Mouse (Mus musculus) liver, adult 2 months (tissue): ENCODE data around the gene Selenoh. TPM values are rescaled to one million over a fixed set of nuclear protein-coding genes. Genes with fewer than 3 reads are reported as not detected.
A peak's percentile ranks its signal among the peaks of the same experiment; 100 is the strongest.

ENCODE experiments used
- DNase-seq: peaks from one replicate; pipeline ENCODE4 v3.0.0-alpha.2; 2011; ENCODE audit warnings: low read depth, low spot score; ENCODE audit errors: extremely low read depth
- H3K27ac ChIP-seq: fragments of 200-500 bp; replicated peaks from 2 replicates; pipeline ENCODE4 v1.5.1; 2012; ENCODE audit warnings: low read depth, mild to moderate bottlenecking, control low read depth, inconsistent platforms, low read length; ENCODE audit not compliant: insufficient read depth
- H3K27me3 ChIP-seq: fragments of 200-500 bp; 2 replicates; pipeline ENCODE4 v1.6.1; 2012; ENCODE audit warnings: mild to moderate bottlenecking, moderate library complexity, low read length, inconsistent platforms; ENCODE audit not compliant: control insufficient read depth, insufficient read depth
- H3K36me3 ChIP-seq: fragments of 200-500 bp; 2 replicates; pipeline ENCODE4 v1.6.1; 2012; ENCODE audit warnings: low read length, inconsistent platforms; ENCODE audit not compliant: control insufficient read depth, insufficient read depth
- H3K4me1 ChIP-seq: fragments of 200-500 bp; 2 replicates; pipeline ENCODE4 v1.6.1; 2011; ENCODE audit warnings: low read length; ENCODE audit not compliant: control insufficient read depth, insufficient read depth
- H3K4me3 ChIP-seq: fragments of 200-500 bp; 2 replicates; pipeline ENCODE4 v1.5.1; 2011; ENCODE audit warnings: low read depth, mild to moderate bottlenecking, control low read depth, low read length, moderate library complexity; ENCODE audit not compliant: insufficient read depth
- H3K79me2 ChIP-seq: fragments of 200-500 bp; 2 replicates; pipeline ENCODE4 v1.6.1; 2012; ENCODE audit warnings: inconsistent platforms, mild to moderate bottlenecking, low read length, moderate library complexity; ENCODE audit not compliant: control insufficient read depth, insufficient read depth
- H3K9ac ChIP-seq: fragments of 200-500 bp; 2 replicates; pipeline ENCODE4 v1.6.1; 2012; ENCODE audit warnings: low read depth, mild to moderate bottlenecking, control low read depth, inconsistent platforms, low read length
- CTCF ChIP-seq: fragments of 200-500 bp; IDR thresholded peaks from 2 replicates; pipeline ENCODE4 v1.5.1; 2011; ENCODE audit warnings: low read depth, low read length, control low read depth
- POLR2A ChIP-seq: fragments of 200-500 bp; IDR thresholded peaks from 2 replicates; pipeline ENCODE4 v1.6.1; 2011; ENCODE audit warnings: low read length, control low read depth; ENCODE audit not compliant: insufficient read depth; ENCODE audit errors: extremely low read depth
- WGBS: fragments of 180-500 bp; shearing (Covaris S2); methylation state at CpG from one replicate; pipeline ENCODE4 v1.1.7; 2018; 5-methylcytosine and 5-hydroxymethylcytosine counted together
- polyA plus RNA-seq: library from polyadenylated mRNA; depleted of rRNA; stranded (reverse); fragments of >200 nt; gene quantifications from 2 replicates; pipeline ENCODE4 v1.2.3, GENCODE M21; 2012
- total RNA-seq: library from RNA; depleted of rRNA; stranded (reverse); fragments of >200 nt; gene quantifications from 2 replicates; pipeline ENCODE4 v1.2.3, GENCODE M21; 2014

The Selenoh gene
- total and polyA plus RNA-seq, 2 experiments, result 19.6 to 27.3 TPM

DNA sequence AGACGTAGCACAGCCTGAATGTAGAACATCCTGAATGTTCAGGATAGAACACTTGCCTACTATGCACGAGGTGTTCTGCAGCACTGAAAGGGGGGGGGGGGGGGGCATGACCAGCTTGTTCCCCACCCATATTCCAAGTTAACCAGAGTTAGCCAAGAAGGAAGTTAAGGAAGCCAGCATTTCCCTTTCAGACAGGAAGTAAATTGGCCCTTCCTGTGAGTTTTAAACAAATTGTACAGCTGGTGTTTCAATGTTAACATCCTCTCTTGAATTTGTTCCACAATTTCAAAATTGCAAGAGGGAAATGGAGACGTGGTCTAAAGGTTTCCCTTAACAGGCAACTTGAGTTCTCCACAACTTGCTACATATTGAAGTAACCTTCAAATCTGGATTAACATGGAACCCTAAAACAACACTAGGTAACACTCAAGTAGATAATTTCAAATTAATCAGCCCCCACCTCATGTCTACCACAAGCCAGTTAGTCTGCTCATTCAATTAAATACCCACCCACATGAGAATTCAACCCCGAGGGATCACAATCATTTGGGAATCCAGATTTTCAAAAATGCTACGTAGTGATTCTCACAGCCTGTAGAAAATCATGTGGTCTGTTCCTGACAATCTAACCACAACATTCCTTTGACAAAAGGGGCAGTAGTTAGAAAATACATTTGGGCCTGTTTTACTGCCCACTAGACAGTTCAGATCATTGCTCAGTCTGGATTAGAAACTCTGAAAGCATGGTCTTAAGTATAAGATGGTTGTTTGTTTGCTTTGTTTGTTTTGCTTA lies 31.9 kb downstream of the Selenoh start:
- peak; percentile 46 for DNase-seq
- Histone ChIP-seq H3K27me3 (no peaks in the 10 kb centered on the region), H3K9ac (no peak overlapping the region), H3K79me2 (peaks cover 40% of the 10 kb centered on the region; the same call in 1 of the 2 replicates), H3K27ac (peak overlapping the region; percentile 49; the same call in 1 of the 2 replicates), H3K4me1 (peaks cover 50% of the 10 kb centered on the region), H3K36me3 (peaks cover 3% of the 10 kb centered on the region; the same call in 1 of the 2 replicates), H3K4me3 (no peak overlapping the region)
- 38% methylated on average over 5 of the region's 5 CpGs for WGBS
- no peak for TF ChIP-seq POLR2A
- TF ChIP-seq CTCF, result no peak

- no peak overlapping the region for H3K4me3 ChIP-seq
- no peak for DNase-seq
- peaks cover 48% of the 10 kb centered on the region for H3K4me1 ChIP-seq
Observed at GRCm38 (mm10) chr2:84637452-84638165, 33.0 kb downstream of the Selenoh start.

DNA sequence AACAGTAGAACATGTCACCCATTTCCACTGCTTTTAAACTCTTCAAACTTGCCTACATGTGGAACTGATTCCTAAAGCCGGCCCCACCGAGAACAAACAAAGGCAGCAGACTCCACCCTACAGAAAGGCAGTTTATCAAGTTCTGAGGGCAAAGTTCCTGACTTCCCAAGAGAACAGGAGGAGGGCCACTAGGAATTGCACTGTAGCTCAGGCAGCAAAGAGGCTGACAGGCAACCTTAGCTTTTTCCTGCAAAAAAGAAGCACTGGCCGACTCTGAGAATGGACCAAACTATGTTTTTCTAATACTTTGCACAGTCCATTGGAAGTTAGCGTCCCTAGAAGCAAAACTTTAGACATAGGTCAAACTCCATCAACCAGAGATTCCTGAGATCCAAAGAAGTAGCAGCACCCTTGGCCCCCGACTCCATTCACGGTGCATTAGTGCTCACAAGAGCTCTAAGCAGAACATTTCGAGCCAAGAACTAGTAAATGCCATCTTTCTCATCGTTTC lies 34.3 kb downstream of the Selenoh start:
- 0 out of 2 replicates have a peak, but pooled peaks cover 2% of the 10 kb centered on the region for H3K36me3 ChIP-seq
- peak overlapping the region; percentile 96 for H3K27ac ChIP-seq
- DNase-seq, result peak; percentile 88
- TF ChIP-seq POLR2A (no peak), CTCF (no peak)
- 4% methylated on average over 8 of the region's 8 CpGs for WGBS
- no peak overlapping the region for H3K4me3 ChIP-seq
- peaks cover 51% of the 10 kb centered on the region for H3K4me1 ChIP-seq
- no peaks in the 10 kb centered on the region for H3K27me3 ChIP-seq
- peaks cover 43% of the 10 kb centered on the region; the same call in 1 of the 2 replicates for H3K79me2 ChIP-seq
- peak overlapping the region; percentile 56; the same call in 1 of the 2 replicates for H3K9ac ChIP-seq

More at GRCm38 (mm10) chr2:84637452-84638165, 33.0 kb downstream of the Selenoh start:
- TF ChIP-seq CTCF, result no peak
- TF ChIP-seq POLR2A, result no peak
- Histone ChIP-seq H3K9ac (no peak overlapping the region; the same call in 1 of the 2 replicates), H3K27ac (peak overlapping the region; percentile 76), H3K36me3 (peaks cover 3% of the 10 kb centered on the region; the same call in 1 of the 2 replicates), H3K79me2 (peaks cover 41% of the 10 kb centered on the region; the same call in 1 of the 2 replicates), H3K27me3 (no peaks in the 10 kb centered on the region)
- WGBS, result 21% methylated on average over 7 of the region's 7 CpGs

DNA sequence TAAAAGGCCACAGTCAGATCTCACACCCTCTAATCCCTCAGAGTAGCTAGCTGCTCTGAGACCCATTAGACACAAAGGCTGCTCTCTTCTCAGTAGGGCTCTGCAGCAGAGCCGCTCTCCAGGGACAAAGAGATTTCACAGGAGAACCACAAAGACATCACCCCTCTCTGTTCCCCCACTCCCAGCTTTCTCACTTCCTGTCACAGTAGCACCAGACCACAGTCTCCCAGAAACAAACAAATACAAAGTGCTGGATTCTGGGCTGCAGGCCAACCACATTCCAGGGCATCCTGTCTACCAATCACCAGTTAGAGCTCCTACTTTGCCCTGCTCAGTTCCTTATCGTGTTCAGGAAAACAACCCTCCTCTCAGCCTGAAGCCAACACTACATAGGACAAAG lies 35.0 kb downstream of the Selenoh start:
- Histone ChIP-seq H3K27ac (peak overlapping the region; percentile 99), H3K4me1 (peaks cover 48% of the 10 kb centered on the region), H3K79me2 (peaks cover 42% of the 10 kb centered on the region; the same call in 1 of the 2 replicates), H3K4me3 (no peak overlapping the region), H3K9ac (peak overlapping the region; percentile 55), H3K27me3 (no peaks in the 10 kb centered on the region), H3K36me3 (0 out of 2 replicates have a peak, but pooled peaks cover 2% of the 10 kb centered on the region)
- WGBS, result 2% methylated on average over 2 of the region's 2 CpGs
- DNase-seq, result peak; percentile 98
- TF ChIP-seq CTCF, result no peak
- TF ChIP-seq POLR2A, result no peak

DNA sequence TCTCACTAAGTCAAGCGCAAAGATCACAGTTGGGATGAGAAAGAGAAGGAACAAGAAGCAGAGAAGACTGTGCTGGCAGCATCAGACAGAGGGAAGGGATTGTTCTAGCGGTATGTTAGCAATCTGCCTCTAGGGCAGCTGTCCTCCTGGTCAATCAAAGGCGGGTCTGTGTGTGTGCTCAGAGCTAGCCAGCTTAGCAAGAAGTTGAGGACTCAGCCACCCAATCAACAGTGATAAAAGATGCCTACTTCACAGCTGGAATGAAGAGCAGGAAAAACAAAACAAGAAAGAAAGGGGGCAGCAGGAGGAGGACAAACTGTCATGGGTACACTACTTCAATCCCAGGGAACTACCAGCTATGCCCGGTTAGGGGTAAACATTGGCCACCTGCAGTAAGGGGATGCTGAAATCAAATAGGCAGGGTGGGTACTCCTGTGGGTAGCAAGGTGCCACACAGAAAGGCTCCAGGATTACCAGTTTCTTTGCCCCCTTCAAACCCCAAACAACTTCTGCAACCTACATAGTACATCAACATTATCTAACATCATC lies 35.6 kb downstream of the Selenoh start:
- Histone ChIP-seq H3K4me1 (peaks cover 48% of the 10 kb centered on the region), H3K4me3 (no peak overlapping the region)

More for the DNA sequence above, 35.6 kb downstream of the Selenoh start:
- peak; percentile 60 for DNase-seq
- Histone ChIP-seq H3K9ac (peak overlapping the region; percentile 40; the same call in 1 of the 2 replicates), H3K79me2 (peaks cover 44% of the 10 kb centered on the region; the same call in 1 of the 2 replicates), H3K27me3 (no peaks in the 10 kb centered on the region), H3K36me3 (no peaks in the 10 kb centered on the region), H3K27ac (peak overlapping the region; percentile 99)
- no peak for TF ChIP-seq CTCF
- TF ChIP-seq POLR2A, result no peak
- WGBS, result 9% methylated on average over 4 of the region's 4 CpGs
